Mouse (Mus musculus) adrenal gland, adult 10 weeks (tissue): ENCODE results near the gene Tbr1. TPM values are rescaled to one million over a fixed set of nuclear protein-coding genes. Genes with fewer than 3 reads are reported as not detected.

Experiments
- polyA plus RNA-seq: library from polyadenylated mRNA; stranded (reverse); fragments of 350-450 nt; fragmentation: Illumina TruSeq; extraction: RNeasy Lipid Tissue Mini Kit (QIAGEN cat#74804); gene quantifications from one replicate; pipeline ENCODE4 v1.2.3, GENCODE M21; 2014; ENCODE audit warnings: low read depth, low replicate concordance

Gene Tbr1
- not detected for polyA plus RNA-seq

DNA sequence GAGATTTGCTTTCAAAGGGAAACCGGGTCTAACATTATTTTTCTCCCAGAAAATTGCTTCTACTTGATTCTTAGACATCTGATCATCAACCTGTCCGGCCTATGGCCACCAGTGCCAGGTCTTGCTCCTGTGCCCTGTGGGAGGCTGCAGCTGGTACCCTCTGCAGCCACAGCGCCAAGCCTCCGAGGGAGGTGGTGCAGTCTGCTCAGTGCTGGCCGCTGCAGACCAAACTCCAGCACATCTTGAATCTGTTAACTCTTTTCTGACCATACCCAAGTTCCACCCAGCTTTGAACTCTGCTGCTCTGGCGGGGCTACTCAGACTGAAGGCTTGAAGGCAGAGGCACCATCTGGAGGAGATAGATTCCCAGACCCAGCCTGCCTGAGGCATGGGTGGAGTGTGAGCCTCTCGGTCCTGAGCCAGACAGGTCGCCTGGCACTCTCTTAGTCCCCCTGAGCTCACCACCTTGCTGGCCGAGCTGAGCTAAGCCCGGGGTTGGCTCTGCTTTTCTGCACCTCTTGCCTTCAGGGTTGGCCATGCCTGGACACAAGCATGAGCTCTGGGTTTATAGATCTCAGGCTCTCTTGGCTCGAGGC, at the start of gene Tbr1:
Gene Tbr1, plus strand, starts transcription at position 275 of the 596 bp plus-strand sequence.

Other genes with a start within 250 kb of the Tbr1 start
- gene Tank, start 224.3 kb upstream of the Tbr1 start, polyA plus RNA-seq: 218 TPM
- 581 TPM for gene Psmd14, start 91.2 kb upstream of the Tbr1 start, polyA plus RNA-seq
- 5.6 TPM for gene Slc4a10, start 243.5 kb downstream of the Tbr1 start, polyA plus RNA-seq